Comparison of ENCODE assay signal across 26 mouse cellular contexts in genomic region chr19:7316822-7317221, GRCm38 (mm10). TPM values are rescaled to one million over a fixed set of nuclear protein-coding genes. Genes with fewer than 3 reads are reported as not detected.
"Had no signal": no experiment of that assay in that cellular context is flagged by ENCODE, and none has a peak within 500 bp of the region (broad histone marks: within the 10 kb centered on the region; RNA-seq: fewer than 3 reads in every experiment).

No protein-coding gene starts in this region.

- H3K4me2 ChIP-seq: heart, embryonic 12.5 days; hindbrain, embryonic 12.5 days; hindbrain, embryonic 14.5 days; intestine, embryonic 15.5 days; limb, embryonic 13.5 days; limb, embryonic 15.5 days; liver, embryonic 12.5 days had no signal

- H3K36me3 ChIP-seq: heart, embryonic 10.5 days; heart, embryonic 12.5 days; hindbrain, embryonic 10.5 days; hindbrain, embryonic 12.5 days; intestine, embryonic 15.5 days; limb, embryonic 15.5 days; liver, embryonic 12.5 days had no signal

- H3K27me3 ChIP-seq: heart, embryonic 12.5 days; hindbrain, embryonic 12.5 days; intestine, embryonic 15.5 days; limb, embryonic 13.5 days; limb, embryonic 15.5 days; liver, embryonic 12.5 days had no signal

- H3K27ac ChIP-seq: heart, embryonic 10.5 days; hindbrain, embryonic 10.5 days; hindbrain, embryonic 12.5 days; hindbrain, embryonic 14.5 days; intestine, embryonic 15.5 days; layer of hippocampus, adult 2 months; left cerebral cortex, adult 2 months; limb, embryonic 13.5 days; limb, embryonic 15.5 days; liver, embryonic 12.5 days; liver, embryonic 14.5 days had no signal

- DNase-seq: gastrocnemius, postnatal 14 days; gastrocnemius, postnatal 36 days; heart, adult 18-20 months; heart, postnatal 10 days; heart, postnatal 4 days; kidney, adult 18-20 months; kidney, adult 8-10 months; kidney, postnatal 10 days; kidney, postnatal 25 days; kidney, postnatal 4 days; left cerebral cortex, postnatal 4 days had no signal

- H3K4me1 ChIP-seq: intestine, embryonic 15.5 days had no signal

- ATAC-seq: hindbrain, embryonic 16.5 days; inflammation-experienced regulatory T-cells, adult 6 months; intestine, embryonic 15.5 days; intestine, postnatal 0 days; liver, embryonic 12.5 days had no signal

- H3K4me3 ChIP-seq: heart, embryonic 10.5 days; heart, embryonic 12.5 days; hindbrain, embryonic 10.5 days; hindbrain, embryonic 12.5 days; intestine, embryonic 15.5 days; layer of hippocampus, adult 2 months; left cerebral cortex, adult 2 months; limb, embryonic 13.5 days; limb, embryonic 15.5 days; liver, embryonic 12.5 days had no signal

- H3K9me3 ChIP-seq: heart, embryonic 10.5 days; heart, embryonic 12.5 days; hindbrain, embryonic 10.5 days; hindbrain, embryonic 12.5 days; intestine, embryonic 15.5 days; limb, embryonic 13.5 days; limb, embryonic 15.5 days; liver, embryonic 12.5 days had no signal

- H3K9ac ChIP-seq: heart, embryonic 12.5 days; hindbrain, embryonic 12.5 days; hindbrain, embryonic 14.5 days; intestine, embryonic 15.5 days; limb, embryonic 13.5 days; limb, embryonic 15.5 days; liver, embryonic 12.5 days; liver, embryonic 14.5 days had no signal

RNA-seq across cellular contexts. Expression of gene Rcor2, which starts 49.7 kb away (rescaled TPM):
- polyA plus RNA-seq: inflammation-experienced regulatory T-cells, adult 6 months had no signal
